8 mouse cellular contexts compared by ENCODE assay signal in the genomic region with DNA sequence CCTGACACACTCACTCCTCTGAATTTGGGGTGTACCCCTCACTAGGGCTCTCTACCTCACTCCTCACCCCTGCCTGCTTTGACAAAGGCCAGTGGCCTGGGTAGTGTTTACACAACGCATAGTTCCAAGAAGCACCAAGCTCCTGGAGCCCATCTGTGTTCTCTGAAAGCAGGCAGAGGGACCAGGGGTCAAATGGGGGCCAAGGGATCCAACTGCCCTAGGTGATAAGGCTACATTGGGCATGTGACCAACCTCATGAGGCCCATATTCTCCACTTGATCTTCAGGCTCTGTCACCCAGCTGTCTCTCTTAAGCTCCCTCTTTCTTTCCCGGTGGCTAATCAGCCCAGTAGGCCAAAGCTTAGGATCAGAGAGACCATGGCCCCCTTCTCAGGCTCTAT.
A peak's percentile ranks its signal among the peaks of the same experiment; 100 is the strongest.
DNase-seq lines count a peak whose midpoint lies in the region; ATAC-seq and TF ChIP-seq lines count a peak whose summit lies in the region.

No protein-coding gene starts in this region.

- no peak overlapping the region for H3K9ac ChIP-seq in forebrain, embryonic 15.5 days (replicated peaks)
- no peak overlapping the region; the same call in 1 of the 2 replicates for H3K9ac ChIP-seq in liver, embryonic 14.5 days (replicated peaks)

- H3K27ac ChIP-seq in left cerebral cortex, adult 2 months = 0 out of 2 replicates have a peak overlapping the region, but pooled peaks have one; percentile 64
- peak overlapping the region; percentile 64 for H3K27ac ChIP-seq in forebrain, embryonic 15.5 days (replicated peaks)
- H3K27ac ChIP-seq in liver, embryonic 14.5 days = no peak overlapping the region

- H3K9me3 ChIP-seq in forebrain, embryonic 15.5 days = no peaks in the 10 kb centered on the region
- H3K9me3 ChIP-seq in liver, embryonic 14.5 days (ENCODE audit: control insufficient read depth, low read length) = no peaks in the 10 kb centered on the region

- peaks cover 42% of the 10 kb centered on the region for H3K4me1 ChIP-seq in forebrain, embryonic 15.5 days
- peaks cover 13 to 20% of the 10 kb centered on the region in 2 experiments for H3K4me1 ChIP-seq in liver, embryonic 14.5 days (replicated peaks; ENCODE audit: control insufficient read depth in 2 of 2, insufficient read depth in 2 of 2, low read length in 1 of 2)

- intact Hi-C loops in left cerebral cortex, adult 2 months (cut with DNase I) = no loop called here

- H3K27me3 ChIP-seq in forebrain, embryonic 15.5 days = no peaks in the 10 kb centered on the region
- no peaks in the 10 kb centered on the region for H3K27me3 ChIP-seq in liver, embryonic 14.5 days (ENCODE audit: control insufficient read depth, insufficient read depth, low read length)

- 22% methylated on average over 2 of the region's 2 CpGs for WGBS in forebrain, embryonic 15.5 days
- WGBS in liver, embryonic 14.5 days (ENCODE audit: insufficient replicate concordance) = 8% methylated on average over 2 of the region's 2 CpGs

- no peak for TF ChIP-seq EP300 in liver, embryonic 14.5 days (IDR thresholded peaks at IDR 0.05; ENCODE audit: low read depth)

- H3K36me3 ChIP-seq in forebrain, embryonic 15.5 days = peaks cover 27% of the 10 kb centered on the region
- H3K36me3 ChIP-seq in liver, embryonic 14.5 days (replicated peaks; ENCODE audit: control insufficient read depth, insufficient read depth, low read depth) = no peaks in the 10 kb centered on the region; the same call in none of the 2 replicates

- no peak for ATAC-seq in forebrain, embryonic 15.5 days (replicated peaks)
- peak; percentile 52; the same call in 1 of the 2 replicates for ATAC-seq in liver, embryonic 14.5 days (ENCODE audit: insufficient read depth)

- H3K4me2 ChIP-seq in forebrain, embryonic 15.5 days (replicated peaks) = no peak overlapping the region
- no peak overlapping the region for H3K4me2 ChIP-seq in liver, embryonic 14.5 days (ENCODE audit: low read depth)

- DNase-seq in left cerebral cortex, adult 2 months (ENCODE audit: extremely low spot score in 1 of 2, low spot score in 2 of 2) = no peak
- DNase-seq in left cerebral cortex, adult 8-10 months (ENCODE audit: low spot score in 2 of 2) = no peak
- peak in 1 of 3 experiments; percentile 59 for DNase-seq in liver, embryonic 14.5 days (ENCODE audit: low read depth in 3 of 3, low spot score in 3 of 3)
- peak; percentile 71 for DNase-seq in retina, postnatal 7 days (ENCODE audit: low read depth, low spot score)
- no peak for DNase-seq in spleen, postnatal 14 days (ENCODE audit: low spot score in 2 of 2)
- no peak for DNase-seq in B cell, adult 2 months
- no peak for DNase-seq in thymus, postnatal 0 days (ENCODE audit: low spot score)

- H3K4me3 ChIP-seq in left cerebral cortex, adult 2 months = no peak overlapping the region
- H3K4me3 ChIP-seq in forebrain, embryonic 15.5 days = no peak overlapping the region
- H3K4me3 ChIP-seq in liver, embryonic 14.5 days (ENCODE audit: insufficient read depth in 1 of 2, low read depth in 2 of 2, low read length in 2 of 2) = no peak overlapping the region

- no peak for TF ChIP-seq CTCF in left cerebral cortex, adult 2 months (IDR thresholded peaks at IDR 0.05)
- no peak for TF ChIP-seq CTCF in liver, embryonic 14.5 days (IDR thresholded peaks at IDR 0.05; ENCODE audit: low read depth)
